Mouse (Mus musculus) cortical plate, adult 2 months (tissue): ENCODE results near the gene Dcxr.

ENCODE experiments used
- CTCF ChIP-seq: fragments of 200-500 bp; IDR thresholded peaks from 2 replicates; pipeline ENCODE4 v1.5.1; 2011; ENCODE audit warnings: mild to moderate bottlenecking, control low read depth, low read length; ENCODE audit not compliant: insufficient read depth; ENCODE audit errors: extremely low read depth
- POLR2A ChIP-seq: fragments of 200-500 bp; IDR thresholded peaks from 2 replicates; pipeline ENCODE4 v1.6.1; 2011; ENCODE audit warnings: mild to moderate bottlenecking, low read length, control low read depth; ENCODE audit not compliant: insufficient read depth; ENCODE audit errors: extremely low read depth

- TF ChIP-seq CTCF, result no peak
- TF ChIP-seq POLR2A, result no peak
Measured at GRCm38 (mm10) chr11:120714546-120714945, 12.5 kb downstream of the Dcxr start.
